Mouse (Mus musculus) kidney, adult 2 months (tissue): ENCODE measurements around the gene 4931422A03Rik.

Experiments
- CTCF ChIP-seq: fragments of 200-500 bp; conservative IDR thresholded peaks from 2 replicates; pipeline ENCODE4 v1.5.1; 2011; ENCODE audit warnings: low read depth, mild to moderate bottlenecking, control low read depth, low read length, moderate library complexity, mixed read lengths; ENCODE audit not compliant: insufficient read depth, insufficient read length
- POLR2A ChIP-seq: fragments of 200-500 bp; IDR thresholded peaks from one replicate; pipeline ENCODE4 v1.6.1; 2011; ENCODE audit warnings: low read depth, low read length, control low read depth

GRCm38 (mm10) chr2:103983146-103983545 lies 45.0 kb downstream of the 4931422A03Rik start:
- TF ChIP-seq POLR2A (no peak), CTCF (no peak)
